Mouse (Mus musculus): ENCODE results near the gene Ncam1. TPM values are rescaled to one million over a fixed set of nuclear protein-coding genes. Genes with fewer than 3 reads are reported as not detected.

The Ncam1 gene
- polyA plus RNA-seq, 1 experiment from 2014 or later = 30.2 TPM

DNA sequence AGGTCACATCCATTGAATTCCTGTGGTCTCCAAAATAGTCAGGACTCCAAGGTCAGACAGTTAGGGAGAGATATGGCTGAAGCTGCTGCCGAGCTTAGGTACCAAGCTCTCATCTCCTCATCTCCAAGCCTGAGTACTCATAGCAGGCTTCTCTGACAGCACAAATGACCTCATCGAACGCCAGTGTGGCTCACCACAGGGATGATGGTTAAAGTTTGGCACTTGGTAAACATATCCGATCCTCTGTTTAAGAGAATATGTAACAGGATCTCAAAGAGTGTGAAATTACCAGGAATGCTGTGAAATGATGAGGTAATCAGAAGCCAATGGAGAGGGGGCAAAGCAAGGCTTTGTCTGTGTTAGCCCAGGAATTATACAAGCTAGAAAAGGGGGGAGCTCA, 6.1 kb downstream of the Ncam1 start:
- 81% methylated on average over 4 of the region's 4 CpGs for WGBS
- Histone ChIP-seq H3K4me3 (no peak overlapping the region), H3K27me3 (ENCODE audit: poor library complexity, severe bottlenecking) (peaks cover 24% of the 10 kb centered on the region), H3K36me3 (replicated peaks) (no peaks in the 10 kb centered on the region), H3K4me1 (peaks cover 14% of the 10 kb centered on the region), H3K27ac (no peak overlapping the region), H3K9me3 (no peaks in the 10 kb centered on the region)
- no peak for DNase-seq (ENCODE audit: extremely low spot score, low spot score)

- Histone ChIP-seq H3K4me3 (no peak overlapping the region), H3K9me3 (no peaks in the 10 kb centered on the region), H3K27me3 (ENCODE audit: poor library complexity, severe bottlenecking) (peaks cover 11% of the 10 kb centered on the region; the same call in 1 of the 2 replicates), H3K27ac (no peak overlapping the region), H3K36me3 (replicated peaks) (no peaks in the 10 kb centered on the region), H3K4me1 (peaks cover 12% of the 10 kb centered on the region)
- no peak for DNase-seq (ENCODE audit: extremely low spot score, low spot score)
- WGBS = 81% methylated on average over 9 of the region's 9 CpGs
Observed at GRCm38 (mm10) chr9:49781016-49781772, 17.5 kb downstream of the Ncam1 start.

DNA sequence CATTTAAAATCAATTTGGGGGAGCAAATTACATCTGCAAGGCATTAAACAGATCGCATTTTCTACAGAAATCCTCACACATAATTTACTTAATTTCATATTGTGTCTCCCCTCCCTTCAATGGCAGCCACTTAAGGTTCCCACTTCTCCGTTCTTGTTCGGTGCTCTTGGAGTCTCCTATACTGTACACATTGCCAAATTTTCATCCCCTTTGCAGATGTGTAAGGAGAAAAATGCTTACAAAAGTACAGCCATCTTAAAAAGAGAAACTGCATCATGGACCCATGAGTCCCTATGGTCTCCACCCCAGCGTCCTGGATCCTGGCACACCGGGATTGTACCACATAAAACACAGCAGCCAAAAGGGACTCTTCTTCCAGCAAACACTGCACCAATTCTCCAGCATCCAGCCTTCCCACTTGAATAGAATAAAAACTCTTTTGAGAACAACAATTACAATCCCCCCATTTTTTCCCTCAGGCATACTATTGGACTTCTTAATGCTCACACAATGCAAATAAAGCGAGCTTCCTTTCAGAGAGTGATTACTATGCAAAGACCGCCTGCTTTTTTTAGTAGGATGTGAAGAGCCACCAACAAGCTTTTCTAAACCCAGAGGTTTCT, 21.6 kb downstream of the Ncam1 start:
- WGBS = 54% methylated on average over 7 of the region's 7 CpGs
- Histone ChIP-seq H3K4me1 (peaks cover 13% of the 10 kb centered on the region), H3K36me3 (replicated peaks) (no peaks in the 10 kb centered on the region), H3K27me3 (ENCODE audit: poor library complexity, severe bottlenecking) (peaks cover 11% of the 10 kb centered on the region; the same call in 1 of the 2 replicates), H3K27ac (no peak overlapping the region), H3K4me3 (no peak overlapping the region), H3K9me3 (no peaks in the 10 kb centered on the region)
- no peak for DNase-seq (ENCODE audit: extremely low spot score, low spot score)

DNA sequence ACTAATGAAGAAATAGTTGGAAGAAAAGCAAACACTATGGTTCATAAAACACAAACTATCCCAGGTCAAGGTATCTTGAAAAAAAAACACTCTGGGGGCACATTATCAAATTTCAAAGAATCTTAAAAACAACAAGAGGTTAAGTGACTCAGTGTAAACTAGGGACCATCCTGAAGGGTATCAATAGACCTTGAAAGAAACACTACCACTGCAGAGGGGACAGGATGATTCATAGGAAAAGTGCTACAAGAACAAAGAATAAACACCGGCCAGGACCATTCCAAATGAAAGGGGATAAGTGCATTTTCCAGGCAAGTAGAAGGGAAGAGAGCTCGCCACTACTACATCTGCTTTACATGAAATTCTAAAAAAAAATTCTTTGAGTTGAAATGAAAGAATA, 32.1 kb downstream of the Ncam1 start:
- Histone ChIP-seq H3K27me3 (ENCODE audit: poor library complexity, severe bottlenecking) (no peaks in the 10 kb centered on the region), H3K27ac (no peak overlapping the region), H3K4me1 (peaks cover 10% of the 10 kb centered on the region), H3K9me3 (no peaks in the 10 kb centered on the region), H3K4me3 (no peak overlapping the region), H3K36me3 (replicated peaks) (no peaks in the 10 kb centered on the region)
- no peak for DNase-seq (ENCODE audit: extremely low spot score, low spot score)
- 84% methylated on average over 2 of the region's 2 CpGs for WGBS

DNA sequence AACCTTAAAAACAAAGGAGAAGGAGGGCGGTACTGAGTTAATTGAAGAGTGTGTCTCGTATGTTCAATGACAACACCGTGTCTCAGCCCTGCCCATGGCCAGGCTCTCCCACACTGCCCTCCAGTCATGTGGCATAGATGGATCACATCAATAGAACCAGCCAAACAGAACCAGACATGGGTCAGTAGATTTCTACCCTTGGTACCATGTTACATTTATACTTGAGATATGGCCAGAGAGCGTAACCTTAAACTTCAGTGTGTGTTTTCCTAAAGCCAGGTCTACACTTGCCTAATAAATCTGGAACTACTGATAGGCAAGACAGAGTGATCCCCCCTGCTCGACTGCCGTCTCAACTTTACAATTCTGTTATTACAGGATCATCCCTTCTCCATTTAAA, 38.2 kb downstream of the Ncam1 start:
- peaks cover 12% of the 10 kb centered on the region for H3K4me1 ChIP-seq
- WGBS = 89% methylated on average over 6 of the region's 6 CpGs
- DNase-seq (ENCODE audit: extremely low spot score, low spot score) = no peak
- H3K27me3 ChIP-seq (ENCODE audit: poor library complexity, severe bottlenecking) = no peaks in the 10 kb centered on the region
- no peak overlapping the region for H3K27ac ChIP-seq
- no peak overlapping the region for H3K4me3 ChIP-seq
- no peaks in the 10 kb centered on the region for H3K9me3 ChIP-seq
- H3K36me3 ChIP-seq (replicated peaks) = no peaks in the 10 kb centered on the region

DNA sequence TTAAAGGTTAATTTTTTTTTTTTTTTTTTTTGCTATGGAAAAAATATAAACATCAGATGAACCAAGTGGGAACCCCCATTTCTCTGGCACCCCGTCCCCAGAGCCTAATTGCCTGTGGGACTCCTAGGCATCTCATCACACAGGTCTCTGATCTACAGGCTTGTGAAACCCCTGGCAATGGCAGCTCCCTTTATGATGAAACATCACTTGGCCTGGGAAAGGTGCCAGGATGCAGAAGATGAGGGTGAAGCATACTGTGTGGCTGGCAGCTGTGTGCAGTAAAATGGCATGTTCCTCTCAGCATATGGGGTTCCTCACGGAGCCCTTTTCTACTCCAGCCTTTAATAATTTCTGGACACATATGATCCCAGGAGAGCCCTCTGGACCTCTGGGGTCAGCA, 40.3 kb downstream of the Ncam1 start:
- no peaks in the 10 kb centered on the region for H3K27me3 ChIP-seq (ENCODE audit: poor library complexity, severe bottlenecking)
- H3K36me3 ChIP-seq (replicated peaks) = no peaks in the 10 kb centered on the region
- H3K9me3 ChIP-seq = no peaks in the 10 kb centered on the region
- H3K27ac ChIP-seq = no peak overlapping the region
- H3K4me1 ChIP-seq = 0 out of 2 replicates have a peak, but pooled peaks cover 3% of the 10 kb centered on the region
- WGBS = 93% methylated on average over 2 of the region's 2 CpGs
- no peak for DNase-seq (ENCODE audit: extremely low spot score, low spot score)
- H3K4me3 ChIP-seq = no peak overlapping the region

DNA sequence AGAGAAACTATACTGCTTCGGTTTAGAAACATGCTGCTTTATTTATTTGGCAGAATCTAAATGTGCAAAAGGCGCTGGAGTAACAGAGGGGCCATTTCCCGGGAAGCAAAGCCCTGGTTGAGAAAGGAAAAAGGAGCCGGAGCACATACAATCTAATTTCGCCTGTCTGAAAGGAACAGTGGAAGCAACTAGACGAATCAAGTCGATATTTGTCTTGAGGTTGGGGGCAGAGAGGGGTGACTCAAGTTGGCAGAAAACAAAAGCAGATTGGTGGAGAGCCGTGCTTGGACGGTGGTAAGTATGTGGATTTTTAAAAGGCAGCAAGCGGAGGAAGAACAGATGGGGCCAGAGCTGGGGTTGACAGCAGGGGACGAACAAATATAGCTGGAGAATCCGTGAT, 40.7 kb downstream of the Ncam1 start:
- DNase-seq (ENCODE audit: extremely low spot score, low spot score) = no peak
- WGBS = 85% methylated on average over 12 of the region's 12 CpGs
- no peaks in the 10 kb centered on the region for H3K27me3 ChIP-seq (ENCODE audit: poor library complexity, severe bottlenecking)
- no peaks in the 10 kb centered on the region for H3K36me3 ChIP-seq (replicated peaks)
- H3K4me1 ChIP-seq = 0 out of 2 replicates have a peak, but pooled peaks cover 3% of the 10 kb centered on the region
- H3K27ac ChIP-seq = no peak overlapping the region
- no peaks in the 10 kb centered on the region for H3K9me3 ChIP-seq
- H3K4me3 ChIP-seq = no peak overlapping the region

DNA sequence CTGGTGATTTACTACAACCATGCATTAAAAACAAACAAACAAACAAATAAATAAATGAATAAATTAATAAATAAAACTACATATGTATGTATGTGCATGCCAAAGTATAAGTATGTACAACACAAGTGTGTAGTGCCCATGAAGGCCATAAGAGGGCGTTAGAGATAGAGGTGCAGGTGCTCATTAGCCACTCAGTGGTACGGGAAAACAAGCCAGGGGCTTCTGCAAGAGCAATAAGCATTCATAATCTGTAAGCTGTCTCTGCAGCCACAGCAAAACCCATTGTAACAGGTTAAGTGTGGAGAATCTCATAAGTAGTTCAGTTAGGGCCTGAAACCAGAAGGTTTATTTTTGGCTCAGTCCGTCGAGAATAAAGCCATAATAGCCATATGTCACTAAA, 41.1 kb downstream of the Ncam1 start:
- 90% methylated on average over 4 of the region's 4 CpGs for WGBS
- H3K27me3 ChIP-seq (ENCODE audit: poor library complexity, severe bottlenecking) = no peaks in the 10 kb centered on the region
- H3K4me1 ChIP-seq = 0 out of 2 replicates have a peak, but pooled peaks cover 3% of the 10 kb centered on the region
- H3K27ac ChIP-seq = no peak overlapping the region
- no peak overlapping the region for H3K4me3 ChIP-seq
- H3K36me3 ChIP-seq (replicated peaks) = no peaks in the 10 kb centered on the region
- no peaks in the 10 kb centered on the region for H3K9me3 ChIP-seq
- no peak for DNase-seq (ENCODE audit: extremely low spot score, low spot score)

- 95% methylated on average over 4 of the region's 4 CpGs for WGBS
- Histone ChIP-seq H3K4me1 (0 out of 2 replicates have a peak, but pooled peaks cover 3% of the 10 kb centered on the region), H3K9me3 (no peaks in the 10 kb centered on the region), H3K27me3 (ENCODE audit: poor library complexity, severe bottlenecking) (no peaks in the 10 kb centered on the region), H3K27ac (no peak overlapping the region), H3K4me3 (no peak overlapping the region), H3K36me3 (replicated peaks) (no peaks in the 10 kb centered on the region)
- DNase-seq (ENCODE audit: extremely low spot score, low spot score) = no peak
Observed at GRCm38 (mm10) chr9:49756725-49757124, 42.0 kb downstream of the Ncam1 start.

GRCm38 (mm10) chr9:49755214-49755613, 43.5 kb downstream of the Ncam1 start:
- no peak overlapping the region for H3K4me3 ChIP-seq
- 92% methylated on average over 4 of the region's 4 CpGs for WGBS
- peaks cover 7% of the 10 kb centered on the region; the same call in 1 of the 2 replicates for H3K4me1 ChIP-seq
- no peak for DNase-seq (ENCODE audit: extremely low spot score, low spot score)
- H3K27ac ChIP-seq = no peak overlapping the region
- H3K36me3 ChIP-seq (replicated peaks) = no peaks in the 10 kb centered on the region
- H3K9me3 ChIP-seq = no peaks in the 10 kb centered on the region
- no peaks in the 10 kb centered on the region for H3K27me3 ChIP-seq (ENCODE audit: poor library complexity, severe bottlenecking)

GRCm38 (mm10) chr9:49751466-49751865, 47.3 kb downstream of the Ncam1 start:
- Histone ChIP-seq H3K36me3 (replicated peaks) (no peaks in the 10 kb centered on the region), H3K4me1 (peaks cover 5% of the 10 kb centered on the region; the same call in 1 of the 2 replicates), H3K27me3 (ENCODE audit: poor library complexity, severe bottlenecking) (no peaks in the 10 kb centered on the region), H3K4me3 (no peak overlapping the region), H3K9me3 (no peaks in the 10 kb centered on the region), H3K27ac (no peak overlapping the region)
- WGBS = 72% methylated on average over 6 of the region's 6 CpGs
- DNase-seq (ENCODE audit: extremely low spot score, low spot score) = no peak

DNA sequence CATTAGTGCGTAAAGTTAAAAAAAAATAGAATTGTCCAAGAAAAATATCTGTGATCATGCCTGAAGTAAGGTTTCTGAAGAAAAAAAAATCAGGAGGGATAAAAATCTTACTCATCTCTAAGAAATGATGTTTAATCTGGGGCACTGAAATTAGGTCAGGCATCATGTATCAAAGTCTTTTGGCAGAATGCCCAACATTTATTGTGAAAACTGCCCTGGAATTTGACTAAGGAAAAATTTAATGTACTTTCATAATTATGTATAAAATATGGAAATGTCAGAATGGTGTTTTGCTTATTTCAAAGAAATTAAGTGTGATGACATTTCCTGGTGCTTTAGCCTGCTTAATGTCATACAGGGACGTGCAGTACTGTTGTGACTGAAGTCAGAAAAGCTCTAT, 52.5 kb downstream of the Ncam1 start:
- no peak overlapping the region for H3K4me3 ChIP-seq
- WGBS = 89% methylated on average over 2 of the region's 2 CpGs
- peaks cover 7% of the 10 kb centered on the region; the same call in 1 of the 2 replicates for H3K4me1 ChIP-seq
- no peak overlapping the region for H3K27ac ChIP-seq
- H3K36me3 ChIP-seq (replicated peaks) = no peaks in the 10 kb centered on the region
- DNase-seq (ENCODE audit: extremely low spot score, low spot score) = no peak
- H3K9me3 ChIP-seq = no peaks in the 10 kb centered on the region
- H3K27me3 ChIP-seq (ENCODE audit: poor library complexity, severe bottlenecking) = no peaks in the 10 kb centered on the region

DNA sequence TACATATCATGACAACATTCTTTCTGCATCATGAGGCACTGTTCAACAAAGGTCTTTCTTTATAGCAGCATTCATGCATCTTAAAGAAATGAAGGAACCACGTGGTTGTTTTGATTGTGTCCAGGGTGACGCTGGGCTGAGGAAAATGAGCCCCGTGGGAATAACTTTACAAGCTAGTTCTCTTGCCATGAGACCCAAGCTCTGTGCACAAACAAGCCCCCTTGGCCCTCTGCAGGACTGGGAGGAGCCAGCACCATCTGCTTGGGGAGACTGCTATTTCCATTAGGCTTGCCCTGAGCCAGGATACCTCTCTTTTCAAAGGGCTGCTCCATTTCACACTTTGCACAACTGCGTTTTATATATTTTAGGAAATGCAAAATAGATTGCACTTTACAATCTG, 53.0 kb downstream of the Ncam1 start:
- H3K4me3 ChIP-seq = no peak overlapping the region
- H3K27ac ChIP-seq = no peak overlapping the region
- no peak for DNase-seq (ENCODE audit: extremely low spot score, low spot score)
- H3K27me3 ChIP-seq (ENCODE audit: poor library complexity, severe bottlenecking) = no peaks in the 10 kb centered on the region
- peaks cover 7% of the 10 kb centered on the region; the same call in 1 of the 2 replicates for H3K4me1 ChIP-seq
- no peaks in the 10 kb centered on the region for H3K9me3 ChIP-seq
- no peaks in the 10 kb centered on the region for H3K36me3 ChIP-seq (replicated peaks)
- 72% methylated on average over 4 of the region's 4 CpGs for WGBS
